Comparison of ENCODE assay signal across 25 mouse cellular contexts in genomic region chr16:4730776-4731358, GRCm38 (mm10). TPM values are rescaled to one million over a fixed set of nuclear protein-coding genes. Genes with fewer than 3 reads are reported as not detected.
DNase-seq lines count a peak whose midpoint lies in the region; ATAC-seq and TF ChIP-seq lines count a peak whose summit lies in the region.
"Had no signal": no experiment of that assay in that cellular context is flagged by ENCODE, and none has a peak within 500 bp of the region (broad histone marks: within the 10 kb centered on the region; RNA-seq: fewer than 3 reads in every experiment).

No protein-coding gene starts in this region.

- H3K9ac ChIP-seq in forebrain, embryonic 14.5 days (ENCODE audit: low read length): no peak overlapping the region
- no peak overlapping the region for H3K9ac ChIP-seq in forebrain, embryonic 16.5 days (replicated peaks; ENCODE audit: low read depth, low read length)
- no peak overlapping the region for H3K9ac ChIP-seq in limb, embryonic 14.5 days (ENCODE audit: low read depth, low read length, severe bottlenecking)
- no peak overlapping the region for H3K9ac ChIP-seq in CH12.LX (ENCODE audit: insufficient read depth, low read depth)
- H3K9ac ChIP-seq in hindbrain, embryonic 11.5 days (ENCODE audit: low read depth, low read length): no peak overlapping the region
- H3K9ac ChIP-seq: embryonic facial prominence, embryonic 15.5 days; forebrain, embryonic 15.5 days; heart, embryonic 15.5 days; hindbrain, embryonic 14.5 days; intestine, embryonic 15.5 days had no signal

- peak; percentile 28 for DNase-seq in forebrain, embryonic 14.5 days (ENCODE audit: low spot score)
- DNase-seq in limb, embryonic 14.5 days (ENCODE audit: low spot score): peak; percentile 20
- DNase-seq in limb, embryonic 10.5 days (ENCODE audit: low spot score): no peak
- DNase-seq in CH12.LX (ENCODE audit: extremely low read depth) (no peak), NIH3T3 (ENCODE audit: low read depth) (peak; percentile 36)
- DNase-seq in embryo, embryonic 10 days (ENCODE audit: low spot score): no peak
- DNase-seq in hindbrain, embryonic 11.5 days (ENCODE audit: low spot score): no peak
- DNase-seq: adrenal gland, adult 2 months; adrenal gland, postnatal 25 days; cerebellum, adult 11 months; cerebellum, adult 8-10 months; cerebellum, postnatal 14 days; gastrocnemius, postnatal 36 days; heart, postnatal 14 days; kidney, adult 2 months had no signal

- no peaks in the 10 kb centered on the region for H3K27me3 ChIP-seq in forebrain, embryonic 14.5 days (replicated peaks; ENCODE audit: control insufficient read depth, insufficient read depth, low read length)
- H3K27me3 ChIP-seq in forebrain, embryonic 16.5 days (replicated peaks; ENCODE audit: control insufficient read depth, insufficient read depth, low read length): no peaks in the 10 kb centered on the region
- no peaks in the 10 kb centered on the region for H3K27me3 ChIP-seq in limb, embryonic 14.5 days (ENCODE audit: control insufficient read depth, insufficient read depth, low read length)
- no peaks in the 10 kb centered on the region for H3K27me3 ChIP-seq in limb, embryonic 10.5 days (ENCODE audit: low read depth, poor library complexity, severe bottlenecking)
- no peaks in the 10 kb centered on the region for H3K27me3 ChIP-seq in CH12.LX (replicated peaks)
- no peaks in the 10 kb centered on the region for H3K27me3 ChIP-seq in hindbrain, embryonic 11.5 days (ENCODE audit: control insufficient read depth, insufficient read depth, low read length)
- H3K27me3 ChIP-seq: embryonic facial prominence, embryonic 15.5 days; forebrain, embryonic 15.5 days; heart, embryonic 15.5 days; intestine, embryonic 15.5 days had no signal

- no peaks in the 10 kb centered on the region for H3K9me3 ChIP-seq in forebrain, embryonic 14.5 days (replicated peaks; ENCODE audit: control insufficient read depth, low read length)
- H3K9me3 ChIP-seq in forebrain, embryonic 16.5 days (ENCODE audit: control insufficient read depth, low read length): no peaks in the 10 kb centered on the region
- H3K9me3 ChIP-seq in limb, embryonic 14.5 days (ENCODE audit: control insufficient read depth, low read length): no peaks in the 10 kb centered on the region
- H3K9me3 ChIP-seq in limb, embryonic 10.5 days (replicated peaks): no peaks in the 10 kb centered on the region
- no peaks in the 10 kb centered on the region for H3K9me3 ChIP-seq in CH12.LX (replicated peaks; ENCODE audit: low read length)
- no peaks in the 10 kb centered on the region for H3K9me3 ChIP-seq in hindbrain, embryonic 11.5 days (ENCODE audit: control insufficient read depth, low read length)
- H3K9me3 ChIP-seq: embryonic facial prominence, embryonic 15.5 days; forebrain, embryonic 10.5 days; forebrain, embryonic 15.5 days; heart, embryonic 15.5 days; intestine, embryonic 15.5 days had no signal

- no peak for TF ChIP-seq CTCF in CH12.LX (conservative IDR thresholded peaks at IDR 0.05 in 1 of 2, IDR thresholded peaks at IDR 0.05 in 1 of 2; ENCODE audit: low read depth in 2 of 2, low read length in 2 of 2)

- H3K4me3 ChIP-seq in forebrain, embryonic 14.5 days (ENCODE audit: low read depth, low read length): no peak overlapping the region
- H3K4me3 ChIP-seq in forebrain, embryonic 16.5 days (replicated peaks; ENCODE audit: low read length): no peak overlapping the region
- no peak overlapping the region for H3K4me3 ChIP-seq in limb, embryonic 14.5 days (replicated peaks; ENCODE audit: low read length)
- H3K4me3 ChIP-seq in limb, embryonic 10.5 days: no peak overlapping the region
- no peak overlapping the region for H3K4me3 ChIP-seq in CH12.LX (replicated peaks in 1 of 3; ENCODE audit: low read depth in 2 of 3, low read length in 2 of 3, poor library complexity in 1 of 3)
- H3K4me3 ChIP-seq in hindbrain, embryonic 11.5 days (ENCODE audit: low read depth, low read length): no peak overlapping the region
- H3K4me3 ChIP-seq: embryonic facial prominence, embryonic 15.5 days; erythroblast, embryonic 14.5 days; forebrain, embryonic 10.5 days; forebrain, embryonic 15.5 days; heart, embryonic 15.5 days; intestine, embryonic 15.5 days had no signal

- H3K27ac ChIP-seq in forebrain, embryonic 14.5 days (ENCODE audit: low read depth, low read length): no peak overlapping the region
- no peak overlapping the region for H3K27ac ChIP-seq in forebrain, embryonic 16.5 days (ENCODE audit: low read length)
- H3K27ac ChIP-seq in limb, embryonic 14.5 days (replicated peaks; ENCODE audit: low read depth, low read length): no peak overlapping the region
- H3K27ac ChIP-seq in limb, embryonic 10.5 days: no peak overlapping the region
- H3K27ac ChIP-seq in CH12.LX (ENCODE audit: insufficient read depth, low read depth): no peak overlapping the region
- no peak overlapping the region for H3K27ac ChIP-seq in hindbrain, embryonic 11.5 days (ENCODE audit: low read depth, low read length)
- H3K27ac ChIP-seq: embryonic facial prominence, embryonic 15.5 days; forebrain, embryonic 10.5 days; forebrain, embryonic 15.5 days; heart, embryonic 15.5 days; hindbrain, embryonic 14.5 days; intestine, embryonic 15.5 days had no signal

- 60% methylated on average over 3 of the region's 3 CpGs for WGBS in forebrain, embryonic 14.5 days
- WGBS in forebrain, embryonic 16.5 days: 65% methylated on average over 3 of the region's 3 CpGs
- 64% methylated on average over 3 of the region's 3 CpGs for WGBS in limb, embryonic 14.5 days
- 84% methylated on average over 3 of the region's 3 CpGs for WGBS in limb, embryonic 10.5 days
- WGBS in hindbrain, embryonic 11.5 days: 86% methylated on average over 3 of the region's 3 CpGs

- no peaks in the 10 kb centered on the region for H3K36me3 ChIP-seq in forebrain, embryonic 14.5 days (ENCODE audit: control insufficient read depth, insufficient read depth, low read length)
- H3K36me3 ChIP-seq in forebrain, embryonic 16.5 days (ENCODE audit: control insufficient read depth, insufficient read depth): no peaks in the 10 kb centered on the region
- H3K36me3 ChIP-seq in limb, embryonic 14.5 days (ENCODE audit: control insufficient read depth, insufficient read depth, low read length): no peaks in the 10 kb centered on the region
- peaks cover 24% of the 10 kb centered on the region for H3K36me3 ChIP-seq in limb, embryonic 10.5 days
- peaks cover 0 to 16% of the 10 kb centered on the region in 2 experiments for H3K36me3 ChIP-seq in CH12.LX (replicated peaks in 1 of 2; ENCODE audit: control insufficient read depth in 1 of 2, insufficient read depth in 1 of 2, low read length in 1 of 2)
- no peaks in the 10 kb centered on the region for H3K36me3 ChIP-seq in hindbrain, embryonic 11.5 days (ENCODE audit: control insufficient read depth, insufficient read depth, low read length)
- H3K36me3 ChIP-seq: forebrain, embryonic 15.5 days; heart, embryonic 15.5 days; intestine, embryonic 15.5 days had no signal

- H3K4me1 ChIP-seq in forebrain, embryonic 14.5 days (ENCODE audit: control insufficient read depth, insufficient read depth, low read length): peaks cover 4% of the 10 kb centered on the region; the same call in 1 of the 2 replicates
- peaks cover 10% of the 10 kb centered on the region for H3K4me1 ChIP-seq in forebrain, embryonic 16.5 days (replicated peaks; ENCODE audit: control insufficient read depth, insufficient read depth, low read length)
- H3K4me1 ChIP-seq in limb, embryonic 14.5 days (ENCODE audit: control insufficient read depth, insufficient read depth, low read length): peaks cover 6% of the 10 kb centered on the region; the same call in 1 of the 2 replicates
- peaks cover 15% of the 10 kb centered on the region for H3K4me1 ChIP-seq in limb, embryonic 10.5 days
- H3K4me1 ChIP-seq in CH12.LX (ENCODE audit: control insufficient read depth in 1 of 2, insufficient read depth in 2 of 2): peaks cover 6 to 58% of the 10 kb centered on the region in 2 experiments; a peak in 3 of 4 replicates
- H3K4me1 ChIP-seq in hindbrain, embryonic 11.5 days (replicated peaks; ENCODE audit: control insufficient read depth, insufficient read depth, low read length): no peaks in the 10 kb centered on the region

- TF ChIP-seq POLR2A in limb, embryonic 14.5 days (IDR thresholded peaks at IDR 0.05; ENCODE audit: borderline replicate concordance, extremely low read depth, insufficient read depth, insufficient read length): no peak
- TF ChIP-seq POLR2A in CH12.LX (IDR thresholded peaks at IDR 0.05; ENCODE audit: low read depth, low read length): no peak

- dilution Hi-C loops in CH12.LX (cut with MboI; ENCODE audit: extremely low pct_ligation_motif_present, extremely low pct_unique_long_range_greater_than_20kb, low sequenced_read_pairs): no loop called here

- TF ChIP-seq RAD21 in CH12.LX (IDR thresholded peaks at IDR 0.05; ENCODE audit: low read depth, low read length): no peak

- TF ChIP-seq EP300 in CH12.LX (IDR thresholded peaks at IDR 0.05; ENCODE audit: low read length): peak; percentile 9; the same call in 1 of the 2 replicates

- ATAC-seq in forebrain, embryonic 14.5 days: no peak
- ATAC-seq in forebrain, embryonic 16.5 days: no peak
- no peak for ATAC-seq in limb, embryonic 14.5 days (ENCODE audit: low FRiP score, low read depth)
- ATAC-seq in hindbrain, embryonic 11.5 days (ENCODE audit: low FRiP score): no peak
- ATAC-seq: activated CD4-positive, CD25-positive, alpha-beta regulatory T cell, adult 4 months; forebrain, embryonic 15.5 days; intestine, embryonic 15.5 days had no signal

- in situ Hi-C loops in CH12.LX (cut with MboI; ENCODE audit: low pct_ligation_motif_present, low pct_unique_long_range_greater_than_20kb, low sequenced_read_pairs): no loop called here

- no peak overlapping the region for H3K4me2 ChIP-seq in forebrain, embryonic 14.5 days (ENCODE audit: low read length)
- H3K4me2 ChIP-seq in forebrain, embryonic 16.5 days (ENCODE audit: low read length): no peak overlapping the region
- no peak overlapping the region for H3K4me2 ChIP-seq in limb, embryonic 14.5 days (replicated peaks; ENCODE audit: low read depth, low read length, severe bottlenecking)
- H3K4me2 ChIP-seq in CH12.LX (ENCODE audit: insufficient read depth, low read depth, poor library complexity, severe bottlenecking): no peak overlapping the region
- no peak overlapping the region for H3K4me2 ChIP-seq in hindbrain, embryonic 11.5 days (replicated peaks; ENCODE audit: low read depth, low read length)
- H3K4me2 ChIP-seq: embryonic facial prominence, embryonic 15.5 days; forebrain, embryonic 15.5 days; heart, embryonic 11.5 days; heart, embryonic 15.5 days; hindbrain, embryonic 14.5 days; intestine, embryonic 15.5 days had no signal

- H3K79me2 ChIP-seq in CH12.LX (replicated peaks; ENCODE audit: control insufficient read depth, extremely low read depth, insufficient read depth, poor library complexity, severe bottlenecking): peaks cover 59% of the 10 kb centered on the region

RNA-seq across cellular contexts. Expression of gene Hmox2, which starts 4.7 kb away (rescaled TPM):
- 106 and 111 TPM in 2 replicates for polyA plus RNA-seq in forebrain, embryonic 14.5 days (2014; fragmentation: Nextera tagmentation; extraction: Ambion mirVana)
- polyA plus RNA-seq in forebrain, embryonic 16.5 days (2015; fragmentation: Nextera tagmentation; extraction: Ambion mirVana): 83.1 and 99.5 TPM in 2 replicates
- 56.0 and 63.1 TPM in 2 replicates for polyA plus RNA-seq in limb, embryonic 14.5 days (2012; rRNA removed)
- 96.6 and 106 TPM in 2 replicates for polyA plus RNA-seq in limb, embryonic 14.5 days (2014; fragmentation: Nextera tagmentation; extraction: Ambion mirVana)
- 93.7 and 101 TPM in 2 replicates for polyA plus RNA-seq in limb, embryonic 10.5 days (2016; fragmentation: Nextera tagmentation; extraction: Ambion mirVana)
- total RNA-seq in CH12.LX (2012; rRNA removed): 72.3 and 73.2 TPM in 2 replicates
- 74.0 and 80.4 TPM in 2 replicates for total RNA-seq in CH12.LX (2014; rRNA removed)
- polyA plus RNA-seq in CH12.LX (2012; ENCODE audit: insufficient read length, low read depth): 91.9 and 121 TPM in 2 replicates
- polyA plus RNA-seq in hindbrain, embryonic 11.5 days (2014; fragmentation: Nextera tagmentation; extraction: Ambion mirVana): 91.3 and 96.4 TPM in 2 replicates

RNA-seq across cellular contexts. Expression of gene Nmral1, which starts 11.7 kb away (rescaled TPM):
- polyA plus RNA-seq in forebrain, embryonic 14.5 days (2014; fragmentation: Nextera tagmentation; extraction: Ambion mirVana): 127 and 143 TPM in 2 replicates
- 88.8 and 94.4 TPM in 2 replicates for polyA plus RNA-seq in forebrain, embryonic 16.5 days (2015; fragmentation: Nextera tagmentation; extraction: Ambion mirVana)
- 64.3 and 71.5 TPM in 2 replicates for polyA plus RNA-seq in limb, embryonic 14.5 days (2012; rRNA removed)
- polyA plus RNA-seq in limb, embryonic 14.5 days (2014; fragmentation: Nextera tagmentation; extraction: Ambion mirVana): 70.9 and 82.0 TPM in 2 replicates
- 264 and 277 TPM in 2 replicates for polyA plus RNA-seq in limb, embryonic 10.5 days (2016; fragmentation: Nextera tagmentation; extraction: Ambion mirVana)
- total RNA-seq in CH12.LX (2012; rRNA removed) (20.0 and 20.3 TPM in 2 replicates), CH12.LX (2014; rRNA removed) (2.4 and 3.6 TPM in 2 replicates)
- polyA plus RNA-seq in CH12.LX (2012; ENCODE audit: insufficient read length, low read depth): 3.2 TPM in 2 replicates
- 147 and 162 TPM in 2 replicates for polyA plus RNA-seq in hindbrain, embryonic 11.5 days (2014; fragmentation: Nextera tagmentation; extraction: Ambion mirVana)

RNA-seq across cellular contexts. Expression of gene Coro7, which starts 51.3 kb away (rescaled TPM):
- polyA plus RNA-seq in forebrain, embryonic 14.5 days (2014; fragmentation: Nextera tagmentation; extraction: Ambion mirVana): 9.2 and 18.3 TPM in 2 replicates
- 25.4 and 32.6 TPM in 2 replicates for polyA plus RNA-seq in forebrain, embryonic 16.5 days (2015; fragmentation: Nextera tagmentation; extraction: Ambion mirVana)
- polyA plus RNA-seq in limb, embryonic 14.5 days (2012; rRNA removed): 40.8 and 51.1 TPM in 2 replicates
- polyA plus RNA-seq in limb, embryonic 14.5 days (2014; fragmentation: Nextera tagmentation; extraction: Ambion mirVana): 15.0 and 16.0 TPM in 2 replicates
- 21.8 and 22.9 TPM in 2 replicates for polyA plus RNA-seq in limb, embryonic 10.5 days (2016; fragmentation: Nextera tagmentation; extraction: Ambion mirVana)
- total RNA-seq in CH12.LX (2012; rRNA removed): 19.8 and 20.0 TPM in 2 replicates
- 5.7 and 6.1 TPM in 2 replicates for total RNA-seq in CH12.LX (2014; rRNA removed)
- 40.2 and 43.2 TPM in 2 replicates for polyA plus RNA-seq in CH12.LX (2012; ENCODE audit: insufficient read length, low read depth)
- 14.4 and 15.0 TPM in 2 replicates for polyA plus RNA-seq in hindbrain, embryonic 11.5 days (2014; fragmentation: Nextera tagmentation; extraction: Ambion mirVana)

RNA-seq across cellular contexts. Expression of gene Cdip1, which starts 59.2 kb away (rescaled TPM):
- 87.1 and 96.5 TPM in 2 replicates for polyA plus RNA-seq in forebrain, embryonic 14.5 days (2014; fragmentation: Nextera tagmentation; extraction: Ambion mirVana)
- polyA plus RNA-seq in forebrain, embryonic 16.5 days (2015; fragmentation: Nextera tagmentation; extraction: Ambion mirVana): 107 and 119 TPM in 2 replicates
- 84.8 and 110 TPM in 2 replicates for polyA plus RNA-seq in limb, embryonic 14.5 days (2012; rRNA removed)
- polyA plus RNA-seq in limb, embryonic 14.5 days (2014; fragmentation: Nextera tagmentation; extraction: Ambion mirVana): 80.8 and 81.2 TPM in 2 replicates
- 112 TPM in 2 replicates for polyA plus RNA-seq in limb, embryonic 10.5 days (2016; fragmentation: Nextera tagmentation; extraction: Ambion mirVana)
- total RNA-seq in CH12.LX (2012; rRNA removed) (28.0 and 28.7 TPM in 2 replicates), CH12.LX (2014; rRNA removed) (20.0 and 22.3 TPM in 2 replicates)
- 18.5 and 22.2 TPM in 2 replicates for polyA plus RNA-seq in CH12.LX (2012; ENCODE audit: insufficient read length, low read depth)
- 76.1 and 80.5 TPM in 2 replicates for polyA plus RNA-seq in hindbrain, embryonic 11.5 days (2014; fragmentation: Nextera tagmentation; extraction: Ambion mirVana)

Comparison
In these comparisons a context has a peak if more than half of its experiments do, and no peak if none do; other contexts are left out.
1. DNase-seq: peak in forebrain, embryonic 14.5 days (single experiment), limb, embryonic 14.5 days (single experiment) and NIH3T3 (single experiment); none in limb, embryonic 10.5 days (single experiment), CH12.LX (single experiment), embryo, embryonic 10 days (single experiment) and hindbrain, embryonic 11.5 days (single experiment).
2. RNA of gene Nmral1, which starts 11.7 kb away (polyA plus RNA-seq): 264 to 277 TPM in limb, embryonic 10.5 days, 147 to 162 TPM in hindbrain, embryonic 11.5 days, 127 to 143 TPM in forebrain, embryonic 14.5 days, 88.8 to 94.4 TPM in forebrain, embryonic 16.5 days and 64.3 to 82.0 TPM in limb, embryonic 14.5 days; 3.2 TPM in CH12.LX; every median in the first group is over 10 times any median in the second.